Mouse (Mus musculus) heart, postnatal 0 days (tissue): ENCODE measurements around the gene Rilpl1.

Experiments
- CTCF ChIP-seq: IDR thresholded peaks from 2 replicates; pipeline ENCODE4 v1.5.1; 2016; ENCODE audit warnings: antibody characterized with exemption, control low read depth, low read depth
- EP300 ChIP-seq: IDR thresholded peaks from 2 replicates; pipeline ENCODE4 v1.6.1; 2016; ENCODE audit warnings: antibody characterized with exemption, low read depth

DNA sequence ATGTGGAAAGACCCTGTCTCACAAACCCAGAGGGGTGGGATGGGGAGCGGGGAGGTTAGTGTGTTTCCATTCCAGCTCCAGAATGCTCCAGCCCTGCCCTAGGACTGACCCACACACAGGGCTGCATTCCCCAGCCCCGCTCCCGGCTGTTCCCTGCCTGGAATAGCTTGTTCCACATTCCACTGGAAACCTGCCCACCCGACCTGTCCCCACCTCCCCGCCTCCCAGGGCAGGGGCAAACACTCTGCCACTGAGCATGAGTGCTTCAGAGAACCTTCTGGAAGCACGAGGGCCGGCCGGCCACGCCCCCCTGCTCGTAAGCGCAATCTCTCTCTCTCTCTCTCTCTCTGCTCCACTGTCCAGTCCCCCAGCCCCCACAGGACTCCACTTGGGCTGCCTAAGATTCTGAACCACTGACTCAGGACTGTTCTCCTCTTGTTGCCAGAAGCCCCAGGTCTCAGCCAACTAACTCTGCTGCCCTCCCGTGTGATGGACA is 21.4 kb downstream of the Rilpl1 start:
- TF ChIP-seq CTCF (no peak), EP300 (peak; percentile 80)
